Mouse (Mus musculus) gastrocnemius, postnatal 14 days (tissue): ENCODE measurements around the gene Foxj3. TPM values are rescaled to one million over a fixed set of nuclear protein-coding genes. Genes with fewer than 3 reads are reported as not detected.

ENCODE experiments used
- DNase-seq: peaks from one replicate; pipeline ENCODE4 v3.0.0; 2021; ENCODE audit warnings: mixed read lengths
- intact Hi-C: fragments of 180-260 bp; cut with DNase I; formaldehyde crosslinking; loops from one replicate; pipeline ENCODE4 v1.15.1; 2025; ENCODE audit warnings: low total_unique reads
- total RNA-seq, 2 experiments: library from RNA; stranded (reverse); gene quantifications; 2 replicates each; pipeline ENCODE4 v1.2.3; 2021

Foxj3 gene
- total RNA-seq, 2 experiments from 2014 or later = 20.7 to 22.9 TPM

DNA sequence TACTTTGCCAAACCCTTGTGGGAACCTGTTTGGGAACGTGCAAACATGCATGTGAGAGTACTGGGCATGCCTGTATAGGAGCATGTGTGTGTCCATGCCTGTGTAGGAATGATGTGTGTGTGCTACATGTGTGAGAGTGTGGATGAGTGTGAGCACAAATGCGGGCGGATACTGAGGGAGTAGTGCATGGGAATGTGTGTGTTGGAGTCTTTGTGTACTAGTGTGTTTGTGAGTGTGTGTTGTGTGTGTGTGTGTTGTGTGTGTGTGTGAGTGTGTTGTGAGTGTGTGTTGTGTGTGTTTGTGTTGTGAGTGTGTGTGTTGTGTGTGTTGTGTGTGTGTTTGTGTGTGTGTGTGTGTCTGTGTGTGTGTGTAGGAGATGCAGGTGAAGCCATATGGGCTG lies 131.4 kb downstream of the Foxj3 start:
- intact Hi-C loops = loop anchor here (5.0 to 10.0 kb wide), 2 partner anchors 36 to 423 kb away; no protein-coding TSS in a partner anchor
- DNase-seq = no peak

DNA sequence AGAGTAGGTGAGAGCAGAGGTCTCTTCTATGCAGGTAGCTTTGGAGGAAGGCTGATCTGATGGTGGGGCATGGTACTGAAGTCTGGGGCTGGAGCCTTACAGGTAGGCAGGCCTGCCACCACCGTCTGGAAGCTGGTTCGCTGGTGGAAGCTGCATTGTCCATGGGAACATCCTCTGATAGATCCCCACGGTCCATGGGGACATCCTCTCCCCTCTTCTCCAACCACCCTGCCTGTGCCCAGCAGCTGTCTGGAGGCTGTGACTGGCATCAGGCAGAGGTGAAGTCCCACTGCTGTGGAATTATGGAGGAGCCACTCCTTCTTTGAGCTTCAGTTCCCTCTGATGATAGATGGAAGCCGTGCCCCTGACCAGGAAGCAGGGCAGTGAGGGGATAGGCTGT lies 131.8 kb downstream of the Foxj3 start:
- DNase-seq = no peak
- intact Hi-C loops = loop anchor here (5.0 to 10.0 kb wide), 2 partner anchors 36 to 424 kb away; no protein-coding TSS in a partner anchor

GRCm38 (mm10) chr4:119669356-119670209 lies 132.8 kb downstream of the Foxj3 start:
- intact Hi-C loops = loop anchor here (5.0 to 10.0 kb wide), 2 partner anchors 37 to 425 kb away; no protein-coding TSS in a partner anchor

DNA sequence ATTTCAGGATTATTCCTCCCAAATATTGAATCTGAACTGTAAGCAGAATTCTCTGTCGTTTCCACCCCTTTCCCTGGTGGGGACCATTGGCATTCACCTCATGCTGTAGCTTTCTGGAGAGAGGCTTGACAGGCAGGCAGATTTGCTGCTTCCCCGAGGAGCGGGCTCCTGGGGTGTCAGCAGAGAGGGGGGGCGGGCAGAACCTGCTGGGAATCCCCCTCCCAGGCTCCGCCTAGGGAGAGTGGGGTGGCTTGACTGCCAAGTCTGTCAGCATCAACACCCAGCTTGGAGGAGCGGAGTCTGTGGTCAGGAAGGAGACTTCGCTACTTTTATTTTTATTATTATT lies 133.4 kb downstream of the Foxj3 start:
- no peak for DNase-seq
- intact Hi-C loops = no loop called here

More at GRCm38 (mm10) chr4:119669356-119670209, 132.8 kb downstream of the Foxj3 start:
- no peak for DNase-seq

- DNase-seq = no peak
- intact Hi-C loops = no loop called here
Measured at GRCm38 (mm10) chr4:119670736-119671135, 133.9 kb downstream of the Foxj3 start.

GRCm38 (mm10) chr4:119671164-119671563 lies 134.4 kb downstream of the Foxj3 start:
- DNase-seq = no peak
- intact Hi-C loops = no loop called here

GRCm38 (mm10) chr4:119672685-119673084 lies 135.9 kb downstream of the Foxj3 start:
- DNase-seq = no peak
- intact Hi-C loops = no loop called here

Other genes with a start within 250 kb of the Foxj3 start
- gene Ybx1, start 242.4 kb upstream of the Foxj3 start, total RNA-seq = 100 to 1,000 TPM; 494 to 519 TPM
- 10 to 100 TPM in 1 of 2 experiments, 1 to 10 TPM in 1; 9.9 to 10.4 TPM for gene Ppih, start 216.5 kb upstream of the Foxj3 start, total RNA-seq
- under 1 TPM in 1 of 2 experiments, not detected in 1; 0.33 TPM for gene Ccdc30, start 121.5 kb upstream of the Foxj3 start, total RNA-seq
- 1 to 10 TPM; 4.1 to 4.8 TPM for gene Ppcs, start 114.6 kb upstream of the Foxj3 start, total RNA-seq
- under 1 TPM in 1 of 2 experiments, not detected in 1; 0.20 TPM for gene Zmynd12, start 114.2 kb upstream of the Foxj3 start, total RNA-seq
- under 1 TPM; 0.04 to 0.27 TPM for gene Rimkla, start 44.4 kb upstream of the Foxj3 start, total RNA-seq
- 1 to 10 TPM; 4.2 to 5.0 TPM for gene Frg2f1, start 2.5 kb downstream of the Foxj3 start, total RNA-seq
- not detected for gene Guca2a, start 100.7 kb downstream of the Foxj3 start, total RNA-seq
- not detected for gene Guca2b, start 122.0 kb downstream of the Foxj3 start, total RNA-seq
- 1 to 10 TPM; 2.9 to 3.0 TPM for gene Hivep3, start 196.8 kb downstream of the Foxj3 start, total RNA-seq